Mouse (Mus musculus) forebrain, embryonic 11.5 days (tissue): ENCODE data around the gene Vcam1. TPM values are rescaled to one million over a fixed set of nuclear protein-coding genes. Genes with fewer than 3 reads are reported as not detected.

Experiments used
- polyA plus RNA-seq: library from polyadenylated mRNA; unstranded; fragments of >200 nt; fragmentation: Nextera tagmentation; extraction: Ambion mirVana; gene quantifications from 2 replicates; pipeline ENCODE4 v1.2.1, GENCODE M21; 2014

Vcam1 gene
- polyA plus RNA-seq, 1 experiment from 2014 or later, result 36.5 TPM

Other genes with a start within 250 kb of the Vcam1 start
- 26.2 and 30.8 TPM in 2 replicates for gene Dph5, start 241.9 kb downstream of the Vcam1 start, polyA plus RNA-seq
- 28.0 and 31.0 TPM in 2 replicates for gene Slc30a7, start 122.3 kb downstream of the Vcam1 start, polyA plus RNA-seq
- 23.4 and 24.5 TPM in 2 replicates for gene Extl2, start 122.2 kb downstream of the Vcam1 start, polyA plus RNA-seq
- 0.21 and 0.93 TPM in 2 replicates for gene Gpr88, start 123.8 kb upstream of the Vcam1 start, polyA plus RNA-seq